In genomic region chr5:123793081-123793480, GRCm38 (mm10) we compare ENCODE assay signal across 35 mouse cellular contexts. TPM values are rescaled to one million over a fixed set of nuclear protein-coding genes. Genes with fewer than 3 reads are reported as not detected.
A peak's percentile ranks its signal among the peaks of the same experiment; 100 is the strongest.
DNase-seq lines count a peak whose midpoint lies in the region; ATAC-seq and TF ChIP-seq lines count a peak whose summit lies in the region.
"Had no signal": no experiment of that assay in that cellular context is flagged by ENCODE, and none has a peak within 500 bp of the region (broad histone marks: within the 10 kb centered on the region; RNA-seq: fewer than 3 reads in every experiment).

No protein-coding gene starts in this region.

- no peaks in the 10 kb centered on the region for H3K4me1 ChIP-seq in kidney, postnatal 0 days (replicated peaks; ENCODE audit: insufficient read depth, low read length)
- no peaks in the 10 kb centered on the region for H3K4me1 ChIP-seq in kidney, embryonic 15.5 days
- H3K4me1 ChIP-seq in E14TG2a.4 (replicated peaks; ENCODE audit: low read depth, low read length) (no peaks in the 10 kb centered on the region), ES-E14 (ENCODE audit: control insufficient read depth in 2 of 2, insufficient read depth in 2 of 2, low read length in 2 of 2, poor library complexity in 1 of 2) (no peaks in the 10 kb centered on the region)
- H3K4me1 ChIP-seq: embryonic facial prominence, embryonic 10.5 days; embryonic facial prominence, embryonic 13.5 days; forebrain, embryonic 13.5 days; heart, embryonic 12.5 days; heart, embryonic 15.5 days; hindbrain, embryonic 10.5 days; hindbrain, embryonic 13.5 days had no signal

- no peak overlapping the region for H3K4me2 ChIP-seq in kidney, postnatal 0 days (ENCODE audit: low read length)
- no peak overlapping the region for H3K4me2 ChIP-seq in kidney, embryonic 15.5 days
- H3K4me2 ChIP-seq: embryonic facial prominence, embryonic 13.5 days; forebrain, embryonic 13.5 days; heart, embryonic 12.5 days; heart, embryonic 15.5 days; hindbrain, embryonic 13.5 days had no signal

- H3K27ac ChIP-seq in kidney, postnatal 0 days, result no peak overlapping the region
- no peak overlapping the region for H3K27ac ChIP-seq in kidney, embryonic 15.5 days
- no peak overlapping the region for H3K27ac ChIP-seq in ES-E14 (ENCODE audit: insufficient read depth, low read depth, low read length, poor library complexity, severe bottlenecking)
- H3K27ac ChIP-seq: embryonic facial prominence, embryonic 10.5 days; embryonic facial prominence, embryonic 13.5 days; forebrain, embryonic 13.5 days; gastrocnemius, adult 2 months; heart, embryonic 15.5 days; hindbrain, embryonic 10.5 days; hindbrain, embryonic 13.5 days had no signal

- H3K9ac ChIP-seq in kidney, postnatal 0 days (ENCODE audit: low read depth, low read length), result no peak overlapping the region
- no peak overlapping the region for H3K9ac ChIP-seq in kidney, embryonic 15.5 days
- no peak overlapping the region for H3K9ac ChIP-seq in ES-E14 (ENCODE audit: insufficient read depth, low read depth, low read length, poor library complexity, severe bottlenecking)
- H3K9ac ChIP-seq: embryonic facial prominence, embryonic 13.5 days; forebrain, embryonic 13.5 days; forebrain, postnatal 0 days; heart, embryonic 12.5 days; heart, embryonic 15.5 days; hindbrain, embryonic 13.5 days had no signal

- 0 out of 2 replicates have a peak, but pooled peaks have one; percentile 16 for TF ChIP-seq CTCF in kidney, postnatal 0 days (IDR thresholded peaks at IDR 0.05; ENCODE audit: low read depth)
- peak; percentile 40 for TF ChIP-seq CTCF in E14TG2a.4 (conservative IDR thresholded peaks at IDR 0.05; ENCODE audit: low read length)

- WGBS in kidney, postnatal 0 days, result 91% methylated on average over 2 of the region's 2 CpGs
- 86% methylated on average over 2 of the region's 2 CpGs for WGBS in kidney, embryonic 15.5 days

- H3K9me3 ChIP-seq in kidney, postnatal 0 days (replicated peaks; ENCODE audit: low read length), result no peaks in the 10 kb centered on the region
- H3K9me3 ChIP-seq in kidney, embryonic 15.5 days (replicated peaks), result no peaks in the 10 kb centered on the region
- H3K9me3 ChIP-seq in E14TG2a.4 (ENCODE audit: low read length), result no peaks in the 10 kb centered on the region
- no peaks in the 10 kb centered on the region for H3K9me3 ChIP-seq in ES-E14 (ENCODE audit: control insufficient read depth, insufficient read depth, low read depth, low read length)
- H3K9me3 ChIP-seq: embryonic facial prominence, embryonic 10.5 days; embryonic facial prominence, embryonic 13.5 days; forebrain, embryonic 13.5 days; G1E; heart, embryonic 12.5 days; heart, embryonic 15.5 days; hindbrain, embryonic 13.5 days had no signal

- H3K4me3 ChIP-seq in kidney, postnatal 0 days (replicated peaks; ENCODE audit: low read depth, low read length), result no peak overlapping the region
- H3K4me3 ChIP-seq in kidney, embryonic 15.5 days (replicated peaks), result no peak overlapping the region
- H3K4me3 ChIP-seq in E14TG2a.4 (replicated peaks; ENCODE audit: low read length) (no peak overlapping the region), ES-E14 (ENCODE audit: insufficient read depth in 1 of 2, low read depth in 1 of 2, low read length in 2 of 2, poor library complexity in 1 of 2, severe bottlenecking in 1 of 2) (no peak overlapping the region)
- H3K4me3 ChIP-seq: embryonic facial prominence, embryonic 10.5 days; embryonic facial prominence, embryonic 13.5 days; erythroblast, embryonic 14.5 days; forebrain, embryonic 13.5 days; gastrocnemius, adult 2 months; heart, embryonic 12.5 days; heart, embryonic 15.5 days; hindbrain, embryonic 10.5 days; hindbrain, embryonic 13.5 days had no signal

- DNase-seq in kidney, postnatal 0 days (ENCODE audit: low spot score), result no peak
- DNase-seq in ES-E14 (ENCODE audit: low read depth, low spot score) (peak; percentile 6), ZHBTc4 (ENCODE audit: low read depth, low spot score) (peak; percentile 55), adipocyte (ENCODE audit: low spot score) (no peak)
- DNase-seq in thymus, postnatal 36 days, result no peak
- DNase-seq in gastrocnemius, postnatal 4 days (ENCODE audit: low spot score in 2 of 2), result no peak
- DNase-seq: adrenal gland, adult 2 months; adrenal gland, postnatal 14 days; B cell, adult 2 months; cerebellum, adult 11-12 months; cerebellum, adult 8-10 months; cerebellum, postnatal 10 days; cerebellum, postnatal 36 days; embryo, embryonic 11 days; forebrain, postnatal 0 days; gastrocnemius, adult 2 months; gastrocnemius, postnatal 14 days; heart, adult 18-20 months; heart, postnatal 10 days; heart, postnatal 36 days had no signal

- H3K36me3 ChIP-seq in kidney, postnatal 0 days (ENCODE audit: insufficient read depth, low read length), result peaks cover 39% of the 10 kb centered on the region
- peaks cover 95% of the 10 kb centered on the region for H3K36me3 ChIP-seq in kidney, embryonic 15.5 days
- H3K36me3 ChIP-seq in E14TG2a.4 (ENCODE audit: insufficient read depth, low read length) (peaks cover 95% of the 10 kb centered on the region), ES-E14 (ENCODE audit: control insufficient read depth, insufficient read depth, low read length, poor library complexity, severe bottlenecking) (peaks cover 41% of the 10 kb centered on the region)

- in situ Hi-C loops in ES-E14 (cut with MboI; ENCODE audit: low sequenced_read_pairs in 2 of 2, unreplicated experiment in 2 of 2), result loop anchor here in 1 of 2 experiments (25.0 kb wide), 1 partner anchor 594 kb away; no protein-coding TSS in a partner anchor

- ATAC-seq in kidney, postnatal 0 days (replicated peaks; ENCODE audit: low FRiP score, low read depth), result no peak
- no peak for ATAC-seq in kidney, embryonic 15.5 days (replicated peaks; ENCODE audit: low FRiP score)
- ATAC-seq: forebrain, embryonic 13.5 days; forebrain, postnatal 0 days; hindbrain, embryonic 16.5 days; inflammation-experienced regulatory T-cells, adult 6 months; intestine, embryonic 16.5 days had no signal

- H3K27me3 ChIP-seq in kidney, postnatal 0 days (ENCODE audit: insufficient read depth, low read length), result no peaks in the 10 kb centered on the region
- H3K27me3 ChIP-seq in kidney, embryonic 15.5 days, result no peaks in the 10 kb centered on the region
- H3K27me3 ChIP-seq in E14TG2a.4 (ENCODE audit: insufficient read depth, low read length), result no peaks in the 10 kb centered on the region
- H3K27me3 ChIP-seq: CH12.LX; embryonic facial prominence, embryonic 13.5 days; forebrain, embryonic 13.5 days; heart, embryonic 12.5 days; heart, embryonic 15.5 days; hindbrain, embryonic 13.5 days had no signal

TF ChIP-seq in ES-E14, 5 proteins besides CTCF, POLR2A, EP300 and RAD21:
- TF ChIP-seq HCFC1 (IDR thresholded peaks at IDR 0.05; ENCODE audit: borderline replicate concordance, insufficient read depth, low read length) (no peak), MAFK (IDR thresholded peaks at IDR 0.05; ENCODE audit: insufficient read depth, low read depth, low read length) (no peak), CHD2 (IDR thresholded peaks at IDR 0.05; ENCODE audit: low read depth, low read length) (no peak), ZNF384 (IDR thresholded peaks at IDR 0.05; ENCODE audit: low read depth, low read length) (no peak), ZC3H11A (IDR thresholded peaks at IDR 0.05; ENCODE audit: borderline replicate concordance, low read depth, low read length) (no peak)

RNA-seq across cellular contexts. Expression of gene Kntc1, which starts 43.6 kb away (rescaled TPM):
- 9.4 and 10.7 TPM in 2 replicates for polyA plus RNA-seq in kidney, postnatal 0 days (2015; fragmentation: Nextera tagmentation; extraction: Ambion mirVana)
- 33.0 and 34.1 TPM in 2 replicates for polyA plus RNA-seq in kidney, embryonic 15.5 days (2015; fragmentation: Nextera tagmentation; extraction: Ambion mirVana)
- total RNA-seq in ES-E14 (2012; rRNA removed), result 71.3 and 75.8 TPM in 2 replicates
- total RNA-seq in gastrocnemius, postnatal 4 days (2021), result 10 to 100 TPM; 14.3 to 15.1 TPM
- total RNA-seq: gastrocnemius, adult 2 months had no signal

RNA-seq across cellular contexts. Expression of gene Rsrc2, which starts 43.9 kb away (rescaled TPM):
- 117 and 120 TPM in 2 replicates for polyA plus RNA-seq in kidney, postnatal 0 days (2015; fragmentation: Nextera tagmentation; extraction: Ambion mirVana)
- polyA plus RNA-seq in kidney, embryonic 15.5 days (2015; fragmentation: Nextera tagmentation; extraction: Ambion mirVana), result 122 and 124 TPM in 2 replicates
- 93.2 and 106 TPM in 2 replicates for total RNA-seq in ES-E14 (2012; rRNA removed)
- 10 to 100 TPM; 64.5 to 87.8 TPM for total RNA-seq in gastrocnemius, postnatal 4 days (2021)

Comparison
In these comparisons a context has a peak if more than half of its experiments do, and no peak if none do; other contexts are left out.
1. DNase-seq: peak in ES-E14 (single experiment) and ZHBTc4 (single experiment); none in kidney, postnatal 0 days (single experiment), thymus, postnatal 36 days (0 of 2), gastrocnemius, postnatal 4 days (0 of 2) and adipocyte (single experiment).